Mouse (Mus musculus) kidney, adult 11 months (tissue): ENCODE results near the gene Tspoap1.
A peak's percentile ranks its signal among the peaks of the same experiment; 100 is the strongest.

ENCODE experiments used
- DNase-seq: peaks from one replicate; pipeline ENCODE4 v3.0.0; 2022

The Tspoap1 gene

GRCm38 (mm10) chr11:87745632-87746555 lies 14.4 kb upstream of the Tspoap1 start:
- DNase-seq, result no peak

GRCm38 (mm10) chr11:87747312-87747711 lies 13.0 kb upstream of the Tspoap1 start:
- DNase-seq, result no peak

GRCm38 (mm10) chr11:87747716-87748115 lies 12.6 kb upstream of the Tspoap1 start:
- DNase-seq, result no peak

- no peak for DNase-seq
Observed at GRCm38 (mm10) chr11:87748132-87749119, 11.9 kb upstream of the Tspoap1 start.

- peak; percentile 40 for DNase-seq
Observed at GRCm38 (mm10) chr11:87749192-87750042, 10.9 kb upstream of the Tspoap1 start.

GRCm38 (mm10) chr11:87750043-87750421 lies 10.3 kb upstream of the Tspoap1 start:
- no peak for DNase-seq

- no peak for DNase-seq
Observed at GRCm38 (mm10) chr11:87750521-87750920, 9.8 kb upstream of the Tspoap1 start.

- DNase-seq, result no peak
Observed at GRCm38 (mm10) chr11:87751031-87751430, 9.3 kb upstream of the Tspoap1 start.

GRCm38 (mm10) chr11:87751491-87751966 lies 8.8 kb upstream of the Tspoap1 start:
- no peak for DNase-seq

GRCm38 (mm10) chr11:87752307-87752706 lies 8.0 kb upstream of the Tspoap1 start:
- DNase-seq, result no peak

- no peak for DNase-seq
Observed at GRCm38 (mm10) chr11:87753255-87753654, 7.1 kb upstream of the Tspoap1 start.

GRCm38 (mm10) chr11:87753891-87754501 lies 6.3 kb upstream of the Tspoap1 start:
- DNase-seq, result no peak

GRCm38 (mm10) chr11:87754603-87755002 lies 5.7 kb upstream of the Tspoap1 start:
- no peak for DNase-seq

- DNase-seq, result peak; percentile 20
Observed at GRCm38 (mm10) chr11:87755360-87756017, 4.9 kb upstream of the Tspoap1 start.

GRCm38 (mm10) chr11:87756251-87756820 lies 4.0 kb upstream of the Tspoap1 start:
- DNase-seq, result no peak

- DNase-seq, result no peak
Observed at GRCm38 (mm10) chr11:87757001-87757954, 3.1 kb upstream of the Tspoap1 start.

- no peak for DNase-seq
Observed at GRCm38 (mm10) chr11:87758161-87758911, 2.0 kb upstream of the Tspoap1 start.

GRCm38 (mm10) chr11:87758957-87759608 lies 1.3 kb upstream of the Tspoap1 start:
- DNase-seq, result no peak
